Mouse (Mus musculus): ENCODE measurements around the gene Neu2. TPM values are rescaled to one million over a fixed set of nuclear protein-coding genes. Genes with fewer than 3 reads are reported as not detected.

Gene Neu2
- polyA plus RNA-seq, 1 experiment from 2014 or later = 3.9 TPM

- H3K4me3 ChIP-seq (ENCODE audit: low read depth, low read length) = no peak overlapping the region
- WGBS = 75% methylated on average over 21 of the region's 21 CpGs
- H3K4me1 ChIP-seq (replicated peaks; ENCODE audit: control insufficient read depth, insufficient read depth, low read length) = no peaks in the 10 kb centered on the region
- H3K9me3 ChIP-seq (ENCODE audit: control insufficient read depth, low read length) = no peaks in the 10 kb centered on the region
- no peak overlapping the region for H3K4me2 ChIP-seq (ENCODE audit: low read length)
- DNase-seq (ENCODE audit: low spot score) (no peak), ATAC-seq (replicated peaks; ENCODE audit: low FRiP score, low TSS enrichment, low read depth) (no peak)
- no peaks in the 10 kb centered on the region for H3K36me3 ChIP-seq (ENCODE audit: control insufficient read depth, insufficient read depth, low read length)
- H3K9ac ChIP-seq (ENCODE audit: low read length) = no peak overlapping the region
- no peak overlapping the region for H3K27ac ChIP-seq (ENCODE audit: low read depth)
- no peaks in the 10 kb centered on the region for H3K27me3 ChIP-seq (replicated peaks; ENCODE audit: control insufficient read depth, insufficient read depth, low read length)
Observed at GRCm38 (mm10) chr1:87607385-87608091, 97.8 kb downstream of the Neu2 start.

GRCm38 (mm10) chr1:87608416-87609046 lies 98.8 kb downstream of the Neu2 start:
- H3K36me3 ChIP-seq (ENCODE audit: control insufficient read depth, insufficient read depth, low read length) = no peaks in the 10 kb centered on the region
- no peaks in the 10 kb centered on the region for H3K27me3 ChIP-seq (replicated peaks; ENCODE audit: control insufficient read depth, insufficient read depth, low read length)
- no peak overlapping the region for H3K9ac ChIP-seq (ENCODE audit: low read length)
- no peaks in the 10 kb centered on the region for H3K4me1 ChIP-seq (replicated peaks; ENCODE audit: control insufficient read depth, insufficient read depth, low read length)
- no peaks in the 10 kb centered on the region for H3K9me3 ChIP-seq (ENCODE audit: control insufficient read depth, low read length)
- H3K4me2 ChIP-seq (ENCODE audit: low read length) = no peak overlapping the region
- no peak for ATAC-seq (replicated peaks; ENCODE audit: low FRiP score, low TSS enrichment, low read depth)
- no peak overlapping the region for H3K4me3 ChIP-seq (ENCODE audit: low read depth, low read length)
- DNase-seq (ENCODE audit: low spot score) = peak; percentile 82
- WGBS = 39% methylated on average over 7 of the region's 7 CpGs
- no peak overlapping the region for H3K27ac ChIP-seq (ENCODE audit: low read depth)

- DNase-seq (ENCODE audit: low spot score) = no peak
Observed at GRCm38 (mm10) chr1:87614576-87615295, 105.0 kb downstream of the Neu2 start.

GRCm38 (mm10) chr1:87620211-87620668 lies 110.6 kb downstream of the Neu2 start, which contains the start of gene Inpp5d:
Gene Inpp5d, plus strand, starts transcription at chr1:87620312.
- WGBS = 81% methylated on average over 12 of the region's 12 CpGs
- no peak for DNase-seq (ENCODE audit: low spot score)
- Histone ChIP-seq H3K4me2 (ENCODE audit: low read length) (peak within 1 kb of the TSS; percentile 25), H3K27ac (ENCODE audit: low read depth) (no peak within 1 kb of the TSS), H3K27me3 (replicated peaks; ENCODE audit: control insufficient read depth, insufficient read depth, low read length) (no peaks in the 10 kb centered on the region), H3K4me1 (replicated peaks; ENCODE audit: control insufficient read depth, insufficient read depth, low read length) (no peaks in the 10 kb centered on the region), H3K36me3 (ENCODE audit: control insufficient read depth, insufficient read depth, low read length) (no peaks in the 10 kb centered on the region), H3K4me3 (ENCODE audit: low read depth, low read length) (peak within 1 kb of the TSS; percentile 16; the same call in 1 of the 2 replicates), H3K9me3 (ENCODE audit: control insufficient read depth, low read length) (no peaks in the 10 kb centered on the region), H3K9ac (ENCODE audit: low read length) (no peak within 1 kb of the TSS)
- no peak for ATAC-seq (replicated peaks; ENCODE audit: low FRiP score, low TSS enrichment, low read depth)

More at GRCm38 (mm10) chr1:87614576-87615295, 105.0 kb downstream of the Neu2 start:
- Histone ChIP-seq H3K4me2 (ENCODE audit: low read length) (no peak overlapping the region), H3K4me3 (ENCODE audit: low read depth, low read length) (no peak overlapping the region), H3K27ac (ENCODE audit: low read depth) (no peak overlapping the region), H3K4me1 (replicated peaks; ENCODE audit: control insufficient read depth, insufficient read depth, low read length) (no peaks in the 10 kb centered on the region), H3K9ac (ENCODE audit: low read length) (no peak overlapping the region), H3K9me3 (ENCODE audit: control insufficient read depth, low read length) (no peaks in the 10 kb centered on the region), H3K27me3 (replicated peaks; ENCODE audit: control insufficient read depth, insufficient read depth, low read length) (no peaks in the 10 kb centered on the region), H3K36me3 (ENCODE audit: control insufficient read depth, insufficient read depth, low read length) (no peaks in the 10 kb centered on the region)
- 83% methylated on average over 2 of the region's 2 CpGs for WGBS
- ATAC-seq (replicated peaks; ENCODE audit: low FRiP score, low TSS enrichment, low read depth) = no peak

- no peak overlapping the region for H3K27ac ChIP-seq (ENCODE audit: low read depth)
- H3K27me3 ChIP-seq (replicated peaks; ENCODE audit: control insufficient read depth, insufficient read depth, low read length) = no peaks in the 10 kb centered on the region
- DNase-seq (ENCODE audit: low spot score) (no peak), ATAC-seq (replicated peaks; ENCODE audit: low FRiP score, low TSS enrichment, low read depth) (no peak)
- no peaks in the 10 kb centered on the region for H3K4me1 ChIP-seq (replicated peaks; ENCODE audit: control insufficient read depth, insufficient read depth, low read length)
- H3K9me3 ChIP-seq (ENCODE audit: control insufficient read depth, low read length) = no peaks in the 10 kb centered on the region
- no peak overlapping the region for H3K9ac ChIP-seq (ENCODE audit: low read length)
- peak overlapping the region; percentile 16; the same call in 1 of the 2 replicates for H3K4me3 ChIP-seq (ENCODE audit: low read depth, low read length)
- no peaks in the 10 kb centered on the region for H3K36me3 ChIP-seq (ENCODE audit: control insufficient read depth, insufficient read depth, low read length)
- WGBS = 86% methylated on average over 6 of the region's 6 CpGs
- peak overlapping the region; percentile 25 for H3K4me2 ChIP-seq (ENCODE audit: low read length)
Observed at GRCm38 (mm10) chr1:87620693-87621092, 111.0 kb downstream of the Neu2 start.

- ATAC-seq (replicated peaks; ENCODE audit: low FRiP score, low TSS enrichment, low read depth) (no peak), DNase-seq (ENCODE audit: low spot score) (no peak)
- WGBS = 87% methylated on average over 9 of the region's 9 CpGs
- no peaks in the 10 kb centered on the region for H3K36me3 ChIP-seq (ENCODE audit: control insufficient read depth, insufficient read depth, low read length)
- no peaks in the 10 kb centered on the region for H3K4me1 ChIP-seq (replicated peaks; ENCODE audit: control insufficient read depth, insufficient read depth, low read length)
- no peak overlapping the region for H3K9ac ChIP-seq (ENCODE audit: low read length)
- H3K27ac ChIP-seq (ENCODE audit: low read depth) = no peak overlapping the region
- no peaks in the 10 kb centered on the region for H3K27me3 ChIP-seq (replicated peaks; ENCODE audit: control insufficient read depth, insufficient read depth, low read length)
- no peak overlapping the region for H3K4me3 ChIP-seq (ENCODE audit: low read depth, low read length)
- H3K4me2 ChIP-seq (ENCODE audit: low read length) = peak overlapping the region; percentile 25
- H3K9me3 ChIP-seq (ENCODE audit: control insufficient read depth, low read length) = no peaks in the 10 kb centered on the region
Observed at GRCm38 (mm10) chr1:87621146-87621857, 111.6 kb downstream of the Neu2 start.

- no peaks in the 10 kb centered on the region for H3K36me3 ChIP-seq (ENCODE audit: control insufficient read depth, insufficient read depth, low read length)
- no peak overlapping the region for H3K27ac ChIP-seq (ENCODE audit: low read depth)
- H3K27me3 ChIP-seq (replicated peaks; ENCODE audit: control insufficient read depth, insufficient read depth, low read length) = no peaks in the 10 kb centered on the region
- no peak overlapping the region for H3K9ac ChIP-seq (ENCODE audit: low read length)
- H3K4me2 ChIP-seq (ENCODE audit: low read length) = 0 out of 2 replicates have a peak overlapping the region, but pooled peaks have one; percentile 25
- DNase-seq (ENCODE audit: low spot score) (no peak), ATAC-seq (replicated peaks; ENCODE audit: low FRiP score, low TSS enrichment, low read depth) (no peak)
- no peak overlapping the region for H3K4me3 ChIP-seq (ENCODE audit: low read depth, low read length)
- 64% methylated on average over 3 of the region's 3 CpGs for WGBS
- no peaks in the 10 kb centered on the region for H3K4me1 ChIP-seq (replicated peaks; ENCODE audit: control insufficient read depth, insufficient read depth, low read length)
- H3K9me3 ChIP-seq (ENCODE audit: control insufficient read depth, low read length) = no peaks in the 10 kb centered on the region
Observed at GRCm38 (mm10) chr1:87621858-87622279, 112.2 kb downstream of the Neu2 start.

GRCm38 (mm10) chr1:87623977-87624666 lies 114.4 kb downstream of the Neu2 start:
- H3K4me1 ChIP-seq (replicated peaks; ENCODE audit: control insufficient read depth, insufficient read depth, low read length) = no peaks in the 10 kb centered on the region
- no peak overlapping the region for H3K4me2 ChIP-seq (ENCODE audit: low read length)
- DNase-seq (ENCODE audit: low spot score) = no peak
- no peaks in the 10 kb centered on the region for H3K27me3 ChIP-seq (replicated peaks; ENCODE audit: control insufficient read depth, insufficient read depth, low read length)
- no peak for ATAC-seq (replicated peaks; ENCODE audit: low FRiP score, low TSS enrichment, low read depth)
- H3K9ac ChIP-seq (ENCODE audit: low read length) = no peak overlapping the region
- no peaks in the 10 kb centered on the region for H3K36me3 ChIP-seq (ENCODE audit: control insufficient read depth, insufficient read depth, low read length)
- H3K4me3 ChIP-seq (ENCODE audit: low read depth, low read length) = no peak overlapping the region
- H3K27ac ChIP-seq (ENCODE audit: low read depth) = no peak overlapping the region
- H3K9me3 ChIP-seq (ENCODE audit: control insufficient read depth, low read length) = no peaks in the 10 kb centered on the region
- WGBS = 57% methylated on average over 1 of the region's 1 CpGs

All from intestine, embryonic 14.5 days (tissue).